Mouse (Mus musculus) left cerebral cortex, adult 2 months (tissue): ENCODE measurements around the gene Gm17428. TPM values are rescaled to one million over a fixed set of nuclear protein-coding genes. Genes with fewer than 3 reads are reported as not detected.
"Not testable (repeated sequence)": the region's sequence is repeated elsewhere in the genome, so short reads cannot be mapped to it uniquely, and the experiment has no call there.

ENCODE experiments used
- DNase-seq, 2 experiments: peaks; one replicate each; pipeline ENCODE4 v3.0.0; 2021 to 2022; ENCODE audit warnings: low spot score in 2 of 2, mixed read lengths in 1 of 2; ENCODE audit errors: extremely low spot score in 1 of 2
- H3K27ac ChIP-seq: fragments of 200-600 bp; 2 replicates; pipeline ENCODE4 v1.8.1; 2022
- H3K4me3 ChIP-seq: fragments of 200-600 bp; 2 replicates; pipeline ENCODE4 v1.8.1; 2022
- CTCF ChIP-seq: fragments of 200-600 bp; IDR thresholded peaks from 2 replicates; pipeline ENCODE4 v1.8.1; 2022; ENCODE audit warnings: antibody characterized with exemption, mild to moderate bottlenecking, moderate library complexity
- intact Hi-C: fragments of 180-260 bp; cut with DNase I; formaldehyde crosslinking; loops from one replicate; pipeline ENCODE4 v1.15.1; 2025
- total RNA-seq, 2 experiments: library from RNA; stranded (reverse); gene quantifications; 2 replicates each; pipeline ENCODE4 v1.2.3; 2021

Gm17428 gene
- total RNA-seq, 2 experiments from 2014 or later = not detected

- no peak for DNase-seq
- no peak overlapping the region for H3K27ac ChIP-seq
- intact Hi-C loops = no loop called here
- H3K4me3 ChIP-seq = no peak overlapping the region
- no peak for TF ChIP-seq CTCF
These were observed 21.3 kb upstream of the Gm17428 start for GRCm38 (mm10) chr14:54955481-54955880.

GRCm38 (mm10) chr14:54956533-54956932 is 20.2 kb upstream of the Gm17428 start:
- H3K27ac ChIP-seq = no peak overlapping the region
- DNase-seq = no peak
- intact Hi-C loops = no loop called here
- no peak for TF ChIP-seq CTCF
- no peak overlapping the region for H3K4me3 ChIP-seq

DNA sequence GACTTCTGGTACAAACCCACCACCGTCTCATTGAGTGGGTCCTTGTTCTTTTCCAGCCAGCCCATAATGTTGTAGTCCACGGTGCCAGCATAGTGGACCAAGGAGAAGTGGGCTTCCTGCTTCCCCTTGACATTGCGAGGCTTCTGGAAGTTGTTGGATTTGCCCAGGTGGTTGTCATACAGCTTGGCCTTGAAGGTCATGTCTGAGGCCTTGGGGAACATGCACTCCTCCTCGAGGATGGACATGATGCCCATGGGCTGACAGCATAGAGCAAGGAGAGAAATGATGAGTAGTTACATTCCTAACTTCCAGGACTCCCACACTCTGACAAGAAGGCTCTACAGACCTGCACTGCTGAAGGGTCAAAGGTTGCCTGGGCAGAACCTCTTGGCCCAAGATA is 18.2 kb upstream of the Gm17428 start:
- TF ChIP-seq CTCF = no peak
- Histone ChIP-seq H3K4me3 (no peak overlapping the region), H3K27ac (no peak overlapping the region)
- intact Hi-C loops = no loop called here
- no peak for DNase-seq

- DNase-seq = no peak
- TF ChIP-seq CTCF = no peak
- intact Hi-C loops = no loop called here
- H3K27ac ChIP-seq = no peak overlapping the region
- H3K4me3 ChIP-seq = no peak overlapping the region
These were observed 17.5 kb upstream of the Gm17428 start for GRCm38 (mm10) chr14:54959197-54959596.

DNA sequence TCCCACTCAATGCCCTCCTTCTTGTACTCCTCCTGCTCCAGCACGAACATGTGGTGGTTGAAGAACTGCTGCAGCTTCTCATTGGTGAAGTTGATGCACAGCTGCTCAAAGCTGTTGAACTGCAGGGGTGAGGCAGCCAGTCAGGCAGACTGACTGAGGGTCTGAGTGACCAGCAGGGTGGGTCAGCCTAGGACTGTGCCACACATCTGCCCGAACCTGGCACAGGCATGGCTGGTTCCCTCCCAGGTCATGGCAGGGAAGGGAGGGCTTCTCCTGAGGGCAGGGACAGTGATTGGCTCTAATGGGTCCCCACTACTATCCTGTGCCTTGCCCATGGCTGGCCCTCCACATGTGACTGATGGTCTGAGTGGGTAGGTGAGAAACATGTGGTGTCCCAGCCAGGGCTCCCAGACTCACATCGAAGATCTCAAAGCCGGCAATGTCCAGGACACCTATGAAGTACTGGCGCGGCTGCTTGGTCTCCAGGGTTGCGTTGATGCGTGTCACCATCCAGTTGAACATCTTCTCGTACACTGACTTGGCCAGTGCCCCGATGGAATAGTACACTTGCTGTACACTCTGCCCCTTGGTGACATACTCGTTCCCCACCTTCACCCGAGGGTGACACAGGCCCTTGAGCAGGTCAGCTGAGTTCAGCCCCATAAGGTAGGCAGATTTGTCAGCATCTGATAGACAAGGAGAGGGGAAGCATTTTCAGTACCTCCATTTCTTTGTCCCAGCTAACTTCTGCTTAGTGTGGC is 16.7 kb upstream of the Gm17428 start:
- H3K4me3 ChIP-seq, H3K27ac ChIP-seq, DNase-seq, intact Hi-C loops: not testable (repeated sequence)

DNA sequence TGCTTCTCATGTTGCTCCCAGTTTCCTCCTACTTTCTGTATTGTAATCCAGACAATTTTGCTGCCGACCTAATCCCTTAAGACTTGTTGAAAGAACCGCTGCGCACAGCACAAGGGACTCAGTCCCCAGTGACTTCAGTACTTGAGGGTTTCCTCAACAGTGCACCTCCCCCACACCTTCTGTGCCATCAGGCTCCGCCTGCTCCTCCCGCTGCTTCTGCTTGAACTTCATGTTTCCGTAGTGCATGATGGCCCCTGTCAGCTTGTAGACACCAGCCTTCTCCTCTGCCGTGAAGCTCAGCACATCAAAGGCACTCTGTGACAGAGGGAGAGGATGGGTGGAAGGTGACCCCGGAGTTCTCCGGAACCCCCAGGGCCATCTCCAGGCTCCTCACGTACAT is 16.0 kb upstream of the Gm17428 start:
- Histone ChIP-seq H3K27ac (no peak overlapping the region), H3K4me3 (no peak overlapping the region)
- intact Hi-C loops = no loop called here
- TF ChIP-seq CTCF = no peak
- DNase-seq = no peak

DNA sequence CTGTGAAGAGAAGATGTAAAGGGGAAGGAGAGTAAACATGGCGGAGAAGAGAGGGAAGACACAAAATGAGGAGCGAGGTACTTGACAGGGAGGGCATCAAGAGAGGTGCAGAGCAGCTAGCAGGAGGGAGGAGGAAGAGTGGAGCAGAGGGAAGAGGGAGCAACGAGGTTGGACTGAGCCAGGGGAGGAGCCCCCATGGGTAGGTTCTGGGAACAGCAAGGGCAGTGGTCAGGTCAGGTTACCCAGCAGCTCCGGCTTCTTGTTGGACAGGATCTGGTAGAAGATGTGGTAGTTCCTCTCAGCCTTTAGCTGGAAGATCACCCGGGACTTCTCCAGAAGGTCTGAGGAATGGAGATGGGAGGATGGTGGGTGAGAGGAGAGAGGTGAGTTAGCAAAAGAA is 15.2 kb upstream of the Gm17428 start:
- intact Hi-C loops = no loop called here
- Histone ChIP-seq H3K27ac (no peak overlapping the region), H3K4me3 (no peak overlapping the region)
- no peak for DNase-seq
- no peak for TF ChIP-seq CTCF

- TF ChIP-seq CTCF = no peak
- Histone ChIP-seq H3K27ac (no peak overlapping the region), H3K4me3 (no peak overlapping the region)
- DNase-seq = no peak
- intact Hi-C loops = no loop called here
These were observed 14.0 kb upstream of the Gm17428 start for GRCm38 (mm10) chr14:54962714-54963113.

DNA sequence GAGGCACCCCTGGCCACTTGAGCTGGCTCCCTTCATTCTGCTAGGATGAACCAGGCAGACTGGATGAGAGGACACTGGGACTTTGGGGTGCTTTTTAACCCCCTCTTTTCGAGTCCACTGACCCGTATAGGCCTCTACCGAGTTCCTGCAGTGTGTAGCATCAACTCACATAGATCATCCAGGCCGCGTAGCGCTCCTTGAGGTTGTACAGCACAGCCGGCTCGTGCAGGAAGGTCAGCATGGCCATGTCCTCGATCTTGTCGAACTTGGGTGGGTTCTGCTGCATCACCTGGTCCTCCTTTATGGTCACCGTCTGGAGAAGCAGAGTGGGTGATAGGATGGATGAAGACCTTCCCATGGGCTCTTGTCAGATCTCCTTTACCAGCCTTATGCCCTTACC is 13.0 kb upstream of the Gm17428 start:
- no peak overlapping the region for H3K27ac ChIP-seq
- no peak for TF ChIP-seq CTCF
- H3K4me3 ChIP-seq = no peak overlapping the region
- intact Hi-C loops = no loop called here
- no peak for DNase-seq

DNA sequence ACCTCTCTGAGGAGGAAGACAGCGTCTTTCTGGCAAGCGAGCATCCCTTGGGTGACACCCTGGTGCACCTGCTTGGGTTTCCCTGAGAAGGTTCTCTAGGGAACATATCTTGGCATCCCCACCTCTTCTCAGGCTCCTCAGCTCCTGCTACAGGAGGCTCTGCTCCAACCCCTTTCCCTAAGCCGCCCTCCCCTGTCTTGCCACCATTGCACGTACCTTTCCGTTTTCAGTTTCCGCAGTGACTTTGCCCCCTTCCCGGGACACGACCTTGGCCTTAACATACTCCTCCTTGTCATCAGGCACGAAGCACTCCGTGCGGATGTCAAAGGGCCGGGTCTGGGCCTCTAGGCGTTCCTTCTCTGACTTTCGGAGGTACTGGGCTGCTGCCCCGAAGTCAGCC is 11.7 kb upstream of the Gm17428 start:
- TF ChIP-seq CTCF = no peak
- no peak for DNase-seq
- intact Hi-C loops = loop anchor here (5.0 kb wide), 1 partner anchor 37 kb away; no protein-coding TSS in a partner anchor
- H3K4me3 ChIP-seq = no peak overlapping the region
- H3K27ac ChIP-seq = no peak overlapping the region

GRCm38 (mm10) chr14:54965631-54966030 is 11.1 kb upstream of the Gm17428 start:
- intact Hi-C loops = loop anchor here (5.0 kb wide), 1 partner anchor 37 kb away; no protein-coding TSS in a partner anchor

DNA sequence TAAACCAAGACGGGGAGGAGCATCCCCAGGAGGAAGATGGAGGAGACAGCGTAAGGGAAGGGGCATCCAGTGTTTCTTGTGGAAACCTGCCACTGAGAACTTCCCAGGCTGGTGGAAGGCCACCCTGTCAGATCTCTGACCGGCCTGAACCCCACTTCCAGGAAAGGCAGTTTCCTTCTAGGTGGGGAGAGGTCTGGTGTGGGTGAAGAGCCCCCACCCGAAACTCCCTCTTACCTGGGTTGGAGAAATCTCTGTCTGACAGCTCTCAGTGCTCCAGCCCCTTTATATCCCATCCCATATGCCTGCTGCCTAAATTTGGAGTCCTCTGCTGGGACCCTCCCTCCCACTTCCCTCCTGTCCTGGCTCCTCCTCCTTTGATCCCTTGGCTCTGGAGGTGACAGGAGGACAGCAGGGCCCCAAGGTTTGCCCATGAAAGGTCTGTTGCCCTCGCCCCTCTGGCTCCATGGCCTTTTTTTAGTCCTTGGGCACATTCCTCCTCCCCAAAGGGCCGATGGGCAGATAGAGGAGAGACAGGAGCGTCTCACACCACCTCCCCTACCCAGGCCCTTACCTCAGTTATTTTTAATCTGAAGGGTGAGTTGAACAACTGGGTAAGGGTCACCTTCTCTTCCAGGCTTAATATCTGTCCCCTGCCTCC is 10.3 kb upstream of the Gm17428 start, which contains the start of gene Myh6:
TSS of gene Myh6 (minus strand) at position 608 of the 658 bp plus-strand sequence.
- DNase-seq = no peak
- Histone ChIP-seq H3K4me3 (no peak within 1 kb of the TSS), H3K27ac (no peak within 1 kb of the TSS)
- no peak for TF ChIP-seq CTCF
- intact Hi-C loops = loop anchor here (5.0 kb wide), 1 partner anchor 36 kb away; no protein-coding TSS in a partner anchor

More at GRCm38 (mm10) chr14:54965631-54966030, 11.1 kb upstream of the Gm17428 start:
- Histone ChIP-seq H3K27ac (no peak overlapping the region), H3K4me3 (no peak overlapping the region)
- no peak for TF ChIP-seq CTCF
- DNase-seq = no peak
